Mouse (Mus musculus) hindbrain, postnatal 0 days (tissue): ENCODE results near the gene Fsd1. TPM values are rescaled to one million over a fixed set of nuclear protein-coding genes. Genes with fewer than 3 reads are reported as not detected.

Source experiments
- ATAC-seq: fragments of 200-750 bp; cut with Nextera tagmentation; 2 replicates; pipeline ENCODE4 v1.8.0; 2017; ENCODE audit warnings: mild to moderate bottlenecking, moderate TSS enrichment, moderate library complexity
- DNase-seq: peaks from one replicate; pipeline ENCODE4 v3.0.0-alpha.2; 2015; ENCODE audit warnings: low spot score
- H3K27ac ChIP-seq: fragments of 300-500 bp; sonication (generic); 2 replicates; pipeline ENCODE4 v1.5.1; 2014; ENCODE audit warnings: mild to moderate bottlenecking
- H3K27me3 ChIP-seq: fragments of 300-500 bp; sonication (generic); 2 replicates; pipeline ENCODE4 v1.6.1; 2014; ENCODE audit warnings: low read length, mixed read lengths; ENCODE audit not compliant: insufficient read depth
- H3K36me3 ChIP-seq: fragments of 300-500 bp; sonication (generic); 2 replicates; pipeline ENCODE4 v1.6.1; 2014; ENCODE audit warnings: low read length, mixed read lengths; ENCODE audit not compliant: insufficient read depth
- H3K4me1 ChIP-seq: fragments of 300-500 bp; sonication (generic); 2 replicates; pipeline ENCODE4 v1.6.1; 2014; ENCODE audit warnings: antibody characterized with exemption, low read length, mixed read lengths; ENCODE audit not compliant: insufficient read depth
- H3K4me2 ChIP-seq: fragments of 300-500 bp; sonication (generic); 2 replicates; pipeline ENCODE4 v1.6.1; 2014; ENCODE audit warnings: low read depth, mild to moderate bottlenecking, low read length, moderate library complexity, mixed read lengths
- H3K4me3 ChIP-seq: fragments of 300-500 bp; sonication (generic); 2 replicates; pipeline ENCODE4 v1.5.1; 2014; ENCODE audit warnings: low read length
- H3K9ac ChIP-seq: fragments of 300-500 bp; sonication (generic); replicated peaks from 2 replicates; pipeline ENCODE4 v1.6.1; 2014; ENCODE audit warnings: mild to moderate bottlenecking, low read length, moderate library complexity, mixed read lengths
- H3K9me3 ChIP-seq: fragments of 300-500 bp; sonication (generic); 2 replicates; pipeline ENCODE4 v1.6.1; 2016; ENCODE audit warnings: low read length, mixed read lengths
- CTCF ChIP-seq: IDR thresholded peaks from 2 replicates; pipeline ENCODE4 v1.5.1; 2016; ENCODE audit warnings: antibody characterized with exemption, control low read depth, low read depth
- WGBS: fragments of 180-500 bp; shearing (Covaris S2); extraction: QIAGEN DNeasy Blood & Tissue Kit; methylation state at CpG from one replicate; pipeline ENCODE4 v1.1.7; 2014; 5-methylcytosine and 5-hydroxymethylcytosine counted together
- polyA plus RNA-seq: library from polyadenylated mRNA; unstranded; fragments of >200 nt; fragmentation: Nextera tagmentation; extraction: Ambion mirVana; gene quantifications from 2 replicates; pipeline ENCODE4 v1.2.1, GENCODE M21; 2015
- total RNA-seq: library from RNA; depleted of rRNA; stranded (reverse); fragments of >200 nt; gene quantifications from 2 replicates; pipeline ENCODE4 v1.2.3, GENCODE M21; 2014

The Fsd1 gene
- total and polyA plus RNA-seq, 2 experiments from 2014 or later = 136 to 193 TPM

DNA sequence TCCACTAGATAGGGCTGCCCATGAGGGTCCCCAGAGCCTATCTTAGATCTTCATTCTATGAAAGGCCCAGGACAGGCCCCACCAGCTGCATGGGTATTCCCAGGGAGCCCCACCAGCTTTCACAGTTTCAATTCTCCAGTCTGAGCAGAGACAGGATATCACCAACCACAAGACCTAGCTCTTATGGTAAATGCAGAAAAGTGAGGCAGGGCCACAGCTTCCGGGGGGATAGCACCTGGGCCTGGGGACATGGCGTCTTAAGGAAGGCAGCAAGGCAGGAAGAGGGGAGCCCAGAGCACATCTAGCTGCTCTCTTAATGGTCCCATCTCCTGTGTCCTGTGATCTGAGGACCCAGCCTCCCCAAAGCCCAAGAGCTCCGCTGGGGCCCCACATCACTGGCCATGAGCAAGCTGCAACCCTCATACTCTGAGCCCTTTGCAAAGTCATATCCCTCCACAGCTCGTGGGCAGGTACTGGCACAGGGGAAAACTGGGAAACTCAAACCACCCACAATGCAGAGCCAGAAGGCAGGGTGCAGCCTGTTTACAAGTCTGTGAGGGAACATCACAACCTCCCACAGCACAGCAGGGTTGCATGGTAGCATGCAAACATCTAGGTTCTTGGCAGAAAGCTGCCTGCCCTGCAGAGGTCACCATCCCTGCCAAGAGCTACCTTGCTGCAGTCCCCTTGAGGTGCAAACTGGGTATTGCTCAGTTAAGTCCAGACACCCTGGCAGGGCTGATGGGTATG, 35.0 kb downstream of the Fsd1 start:
- 80% methylated on average over 4 of the region's 4 CpGs for WGBS
- H3K9ac ChIP-seq = no peak overlapping the region
- H3K36me3 ChIP-seq = peaks cover 29% of the 10 kb centered on the region; the same call in 1 of the 2 replicates
- DNase-seq (peak; percentile 5), ATAC-seq (no peak)
- no peaks in the 10 kb centered on the region for H3K27me3 ChIP-seq
- H3K4me1 ChIP-seq = peaks cover 3% of the 10 kb centered on the region; the same call in 1 of the 2 replicates
- H3K9me3 ChIP-seq = no peaks in the 10 kb centered on the region
- peak overlapping the region; percentile 42; the same call in 1 of the 2 replicates for H3K27ac ChIP-seq
- H3K4me3 ChIP-seq = no peak overlapping the region
- H3K4me2 ChIP-seq = no peak overlapping the region
- TF ChIP-seq CTCF = peak; percentile 29; the same call in 1 of the 2 replicates

DNA sequence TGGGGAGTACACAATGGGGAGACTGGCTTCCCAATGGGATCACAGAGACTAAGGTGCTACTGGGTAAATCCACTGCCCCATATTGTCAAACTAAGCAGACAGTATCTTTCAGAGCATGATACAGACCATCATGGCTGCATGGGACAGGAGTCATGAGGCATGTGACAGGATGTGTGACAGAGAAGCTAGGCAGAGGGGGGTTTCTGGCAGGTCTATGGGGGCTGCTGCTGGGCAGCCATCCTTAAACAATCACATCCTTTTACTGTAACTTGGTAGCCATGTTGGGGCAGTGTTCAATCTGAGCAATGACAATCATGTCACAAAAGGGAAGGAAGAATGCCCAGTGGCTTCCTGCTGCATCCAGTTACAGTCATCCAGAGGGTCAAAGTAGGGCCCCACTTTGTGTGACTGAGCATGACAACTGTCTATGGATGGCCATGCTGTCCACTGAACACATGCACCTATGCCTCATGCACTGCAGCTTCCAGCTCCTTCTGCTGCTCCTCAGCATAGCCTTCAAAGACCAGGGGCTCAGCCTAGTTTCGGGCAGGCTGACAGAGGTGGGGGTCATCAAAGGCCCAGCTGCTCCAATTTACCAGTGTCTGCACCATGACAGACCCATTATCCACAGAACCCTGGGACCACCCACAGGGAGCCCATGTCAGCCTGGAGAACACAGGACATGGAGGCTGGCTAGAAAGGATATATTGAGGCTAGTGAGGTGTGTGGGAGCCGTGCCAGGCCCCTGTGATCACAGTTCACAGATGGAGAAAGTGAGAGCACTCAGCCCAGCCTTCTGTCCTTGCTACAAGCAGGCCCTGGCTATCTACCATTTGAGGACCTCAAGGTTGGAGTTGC, 36.1 kb downstream of the Fsd1 start:
- no peak for DNase-seq
- 39% methylated on average over 2 of the region's 2 CpGs for WGBS
- H3K4me1 ChIP-seq = peaks cover 3% of the 10 kb centered on the region; the same call in 1 of the 2 replicates
- TF ChIP-seq CTCF = no peak
- ATAC-seq = no peak
- peaks cover 19% of the 10 kb centered on the region; the same call in 1 of the 2 replicates for H3K36me3 ChIP-seq
- H3K9ac ChIP-seq = no peak overlapping the region
- H3K9me3 ChIP-seq = no peaks in the 10 kb centered on the region
- H3K4me3 ChIP-seq = no peak overlapping the region
- H3K27ac ChIP-seq = peak overlapping the region; percentile 42
- H3K4me2 ChIP-seq = no peak overlapping the region
- no peaks in the 10 kb centered on the region for H3K27me3 ChIP-seq

DNA sequence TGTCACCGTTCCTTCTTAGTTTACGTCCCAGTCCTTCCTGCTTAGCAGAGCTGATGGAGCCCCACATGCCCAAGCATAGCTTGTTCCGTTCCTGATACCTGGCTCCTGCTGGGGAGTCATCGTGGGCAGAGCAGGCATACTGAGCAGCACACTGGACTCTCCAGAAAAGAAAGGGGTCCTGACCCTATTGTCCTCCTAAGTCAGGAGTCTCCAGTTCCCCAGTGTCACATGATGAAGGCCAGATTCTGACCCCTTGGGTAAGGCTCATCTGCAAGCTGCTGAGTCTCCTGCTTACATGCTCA, 36.6 kb downstream of the Fsd1 start:
- 65% methylated on average over 4 of the region's 4 CpGs for WGBS
- peak overlapping the region; percentile 42 for H3K27ac ChIP-seq
- peaks cover 13% of the 10 kb centered on the region; the same call in 1 of the 2 replicates for H3K36me3 ChIP-seq
- DNase-seq (no peak), ATAC-seq (no peak)
- H3K4me1 ChIP-seq = peaks cover 3% of the 10 kb centered on the region; the same call in 1 of the 2 replicates
- H3K4me2 ChIP-seq = no peak overlapping the region
- no peaks in the 10 kb centered on the region for H3K27me3 ChIP-seq
- H3K4me3 ChIP-seq = no peak overlapping the region
- no peak overlapping the region for H3K9ac ChIP-seq
- no peaks in the 10 kb centered on the region for H3K9me3 ChIP-seq
- TF ChIP-seq CTCF = no peak

DNA sequence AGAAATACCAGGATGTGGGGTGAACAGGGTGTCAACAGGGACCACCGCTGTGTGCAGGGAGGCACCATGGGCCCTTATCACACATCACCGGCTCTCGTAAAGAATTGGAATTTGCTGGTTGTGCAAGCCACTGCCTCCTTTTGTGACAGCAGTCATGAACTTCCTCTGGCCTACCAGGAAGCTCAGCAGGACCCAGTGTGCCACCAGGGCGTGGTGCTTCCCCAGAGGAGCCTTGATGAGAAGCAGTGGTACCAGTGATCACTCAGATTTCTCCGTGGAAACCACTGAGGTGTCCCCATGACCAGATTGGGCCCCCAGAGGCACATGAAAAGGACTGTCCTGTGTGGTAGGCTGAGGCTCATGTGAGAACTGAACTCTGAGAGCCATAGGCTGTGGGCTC, 37.1 kb downstream of the Fsd1 start:
- ATAC-seq = no peak
- WGBS = 76% methylated on average over 5 of the region's 5 CpGs
- Histone ChIP-seq H3K4me3 (no peak overlapping the region), H3K27ac (0 out of 2 replicates have a peak overlapping the region, but pooled peaks have one; percentile 42), H3K4me2 (no peak overlapping the region), H3K9ac (no peak overlapping the region), H3K9me3 (no peaks in the 10 kb centered on the region), H3K27me3 (no peaks in the 10 kb centered on the region), H3K36me3 (peaks cover 9% of the 10 kb centered on the region; the same call in 1 of the 2 replicates), H3K4me1 (peaks cover 3% of the 10 kb centered on the region; the same call in 1 of the 2 replicates)
- no peak for DNase-seq
- TF ChIP-seq CTCF = no peak

DNA sequence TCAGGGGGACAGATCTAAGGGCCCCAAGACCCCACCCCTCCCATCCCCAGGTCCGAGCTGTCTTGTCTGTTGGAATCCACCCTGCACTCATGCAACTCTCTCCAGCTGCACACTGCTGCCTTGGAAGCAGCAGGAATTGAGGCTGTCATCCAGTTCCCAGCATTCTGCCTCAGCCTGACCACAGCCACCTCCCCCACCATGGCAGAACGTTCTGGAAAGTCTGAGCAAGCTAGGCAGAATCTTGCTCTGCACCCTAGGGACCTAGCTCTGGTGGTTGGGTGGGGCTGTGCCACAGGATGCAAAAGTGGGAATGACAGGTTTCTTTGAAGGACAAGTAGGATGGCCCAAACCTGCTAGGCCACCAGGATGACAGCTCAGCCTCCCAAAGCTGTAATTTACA, 38.2 kb downstream of the Fsd1 start:
- Histone ChIP-seq H3K4me2 (no peak overlapping the region), H3K4me3 (no peak overlapping the region), H3K27ac (no peak overlapping the region), H3K4me1 (peaks cover 3% of the 10 kb centered on the region; the same call in 1 of the 2 replicates), H3K9me3 (no peaks in the 10 kb centered on the region), H3K27me3 (no peaks in the 10 kb centered on the region), H3K36me3 (no peaks in the 10 kb centered on the region), H3K9ac (no peak overlapping the region)
- no peak for DNase-seq
- ATAC-seq = no peak
- no peak for TF ChIP-seq CTCF
- 56% methylated on average over 2 of the region's 2 CpGs for WGBS

DNA sequence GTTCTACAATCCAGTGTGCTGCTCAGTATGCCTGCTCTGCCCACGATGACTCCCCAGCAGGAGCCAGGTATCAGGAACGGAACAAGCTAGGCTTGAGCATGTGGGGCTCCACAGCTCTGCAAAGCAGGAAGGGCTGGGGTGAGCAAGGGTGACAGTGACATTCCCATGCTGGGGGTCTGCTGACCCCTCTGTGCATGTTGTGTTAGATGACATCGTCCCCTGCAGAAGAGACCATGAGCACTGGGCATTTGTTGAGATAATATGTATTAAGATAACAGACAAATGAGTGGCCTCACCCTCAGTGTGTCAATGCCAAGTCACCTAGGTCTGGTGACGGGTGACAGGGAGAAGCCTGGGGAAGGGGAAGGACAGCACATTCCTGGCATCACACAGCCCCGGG, 38.6 kb downstream of the Fsd1 start:
- Histone ChIP-seq H3K9ac (no peak overlapping the region), H3K27ac (no peak overlapping the region), H3K27me3 (no peaks in the 10 kb centered on the region), H3K4me3 (no peak overlapping the region), H3K4me2 (no peak overlapping the region), H3K4me1 (peaks cover 3% of the 10 kb centered on the region; the same call in 1 of the 2 replicates), H3K36me3 (no peaks in the 10 kb centered on the region), H3K9me3 (no peaks in the 10 kb centered on the region)
- 76% methylated on average over 5 of the region's 5 CpGs for WGBS
- no peak for TF ChIP-seq CTCF
- no peak for ATAC-seq
- no peak for DNase-seq
